Mouse (Mus musculus) myocyte (in vitro differentiated cells): ENCODE measurements at regions not wholly inside any gene's neighbourhood (a gene's known extent, or its start where the extent isn't known, plus 50 kb on each side); places are given as distances from the start of the nearest gene placed in this dataset.
A peak's percentile ranks its signal among the peaks of the same experiment; 100 is the strongest.

Experiments used
- H3K27me3 ChIP-seq: one replicate; pipeline ENCODE4 v1.6.1; 2011; ENCODE audit not compliant: control insufficient read depth, insufficient read depth, insufficient read length
- H3K36me3 ChIP-seq: one replicate; pipeline ENCODE4 v1.6.1; 2011; ENCODE audit not compliant: control insufficient read depth, insufficient read depth
- H3K4me2 ChIP-seq: one replicate; pipeline ENCODE4 v1.6.1; 2011; ENCODE audit warnings: low read depth, control low read depth
- H3K4me3 ChIP-seq: one replicate; pipeline ENCODE4 v1.5.1; 2011; ENCODE audit warnings: mild to moderate bottlenecking, control low read depth, moderate library complexity
- H3K79me2 ChIP-seq: one replicate; pipeline ENCODE4 v1.6.1; 2011; ENCODE audit not compliant: control insufficient read depth, insufficient read depth
- H3ac ChIP-seq: one replicate; pipeline ENCODE4 v1.6.1; 2011; ENCODE audit not compliant: control insufficient read depth, insufficient read length
- CEBPB ChIP-seq: IDR thresholded peaks from 2 replicates; pipeline ENCODE4 v1.6.1; 2011; ENCODE audit warnings: mild to moderate bottlenecking, moderate library complexity; ENCODE audit not compliant: poor library complexity, insufficient read depth, severe bottlenecking
- E2F4 ChIP-seq: IDR thresholded peaks from one replicate; pipeline ENCODE4 v1.6.1; 2011; ENCODE audit warnings: mild to moderate bottlenecking, control low read depth, moderate library complexity; ENCODE audit not compliant: insufficient read depth
- MAX ChIP-seq: IDR thresholded peaks from one replicate; pipeline ENCODE4 v1.6.1; 2011; ENCODE audit warnings: low read depth, mild to moderate bottlenecking, control low read depth
- MYOD1 ChIP-seq, 3 experiments: IDR thresholded peaks; one replicate each; pipeline ENCODE4 v1.6.1; 2011; ENCODE audit warnings: control low read depth in 2 of 3, low read depth in 2 of 3, mild to moderate bottlenecking in 2 of 3, moderate library complexity in 1 of 3; ENCODE audit not compliant: insufficient read length in 2 of 3, control insufficient read depth in 1 of 3
- MYOG ChIP-seq, 3 experiments: IDR thresholded peaks; one replicate each; pipeline ENCODE4 v1.6.1; 2011; ENCODE audit warnings: control low read depth in 2 of 3, low read depth in 2 of 3, mild to moderate bottlenecking in 2 of 3; ENCODE audit not compliant: insufficient read length in 2 of 3, control insufficient read depth in 1 of 3, insufficient read depth in 1 of 3
- POLR2A ChIP-seq: IDR thresholded peaks from one replicate; pipeline ENCODE4 v1.6.1; 2011; ENCODE audit warnings: low read depth, mild to moderate bottlenecking, control low read depth, moderate library complexity; ENCODE audit not compliant: insufficient read length
- POLR2AphosphoS2 ChIP-seq: IDR thresholded peaks from one replicate; pipeline ENCODE4 v1.6.1; 2011; ENCODE audit warnings: low read depth, control low read depth; ENCODE audit not compliant: insufficient read length
- REST ChIP-seq: IDR thresholded peaks from one replicate; pipeline ENCODE4 v1.6.1; 2011; ENCODE audit warnings: mild to moderate bottlenecking, control low read depth, moderate library complexity; ENCODE audit not compliant: insufficient read depth, insufficient read length
- SRF ChIP-seq: IDR thresholded peaks from one replicate; pipeline ENCODE4 v1.6.1; 2011; ENCODE audit warnings: low read depth; ENCODE audit not compliant: control insufficient read depth, insufficient read length
- TCF12 ChIP-seq: IDR thresholded peaks from one replicate; pipeline ENCODE4 v1.6.1; 2011; ENCODE audit warnings: mild to moderate bottlenecking, control low read depth; ENCODE audit not compliant: poor library complexity, insufficient read depth, severe bottlenecking
- TCF3 ChIP-seq: IDR thresholded peaks from one replicate; pipeline ENCODE4 v1.6.1; 2011; ENCODE audit warnings: low read depth, control low read depth; ENCODE audit not compliant: insufficient read length
- USF1 ChIP-seq: IDR thresholded peaks from one replicate; pipeline ENCODE4 v1.6.1; 2011; ENCODE audit warnings: low read depth, mild to moderate bottlenecking, control low read depth, moderate library complexity

DNA sequence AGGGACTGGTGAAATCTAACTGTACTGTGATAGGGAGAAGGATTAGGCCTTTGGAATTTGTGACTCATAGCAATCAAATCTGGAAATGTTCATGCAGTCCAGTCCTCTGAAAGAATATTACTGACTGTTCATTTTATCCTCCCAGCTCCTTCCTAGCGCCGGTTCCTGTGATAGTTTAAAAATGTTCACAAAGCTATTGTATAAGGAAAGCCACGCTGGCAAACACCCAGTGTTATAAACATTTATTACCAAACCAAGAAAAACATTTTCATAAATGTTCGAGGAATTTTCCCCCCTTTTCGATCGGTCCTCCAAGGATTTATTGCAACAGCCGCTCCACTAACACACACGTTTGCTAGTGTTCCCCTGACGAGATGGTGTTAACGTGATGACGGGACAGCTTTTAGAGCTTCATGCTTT, 55.9 kb upstream of the Tars start:
- no peak overlapping the region for H3K4me3 ChIP-seq
- H3K4me2 ChIP-seq: peak overlapping the region; percentile 69
- H3K27me3 ChIP-seq: no peaks in the 10 kb centered on the region
- no peaks in the 10 kb centered on the region for H3K79me2 ChIP-seq
- H3K36me3 ChIP-seq: no peaks in the 10 kb centered on the region
- H3ac ChIP-seq: no peak overlapping the region
- TF ChIP-seq CEBPB (no peak), TCF12 (no peak), E2F4 (no peak), POLR2AphosphoS2 (no peak), MAX (no peak), POLR2A (no peak), SRF (no peak), REST (no peak)

DNA sequence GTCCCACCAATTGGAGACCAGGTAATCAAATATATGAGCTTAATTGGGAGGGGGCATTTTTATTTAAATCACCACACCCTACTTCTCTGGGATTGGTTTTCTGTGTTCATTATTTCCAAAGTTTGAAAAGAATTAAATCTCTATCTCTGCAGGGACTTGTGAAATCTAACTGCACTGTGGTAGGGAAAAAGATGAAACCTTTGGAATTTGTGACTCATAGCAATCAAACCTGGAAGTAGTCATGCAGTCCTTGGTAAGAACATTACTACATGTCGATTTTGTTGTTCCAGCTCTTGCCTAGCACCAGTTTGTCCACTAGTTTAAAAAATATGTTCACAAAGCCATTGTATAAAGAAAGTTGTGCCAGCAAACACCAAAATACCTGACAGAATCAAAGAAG, 54.5 kb upstream of the Tars start:
- H3K79me2 ChIP-seq: no peaks in the 10 kb centered on the region
- H3K4me2 ChIP-seq: no peak overlapping the region
- no peak overlapping the region for H3K4me3 ChIP-seq
- no peaks in the 10 kb centered on the region for H3K36me3 ChIP-seq
- no peaks in the 10 kb centered on the region for H3K27me3 ChIP-seq
- TF ChIP-seq E2F4 (no peak), CEBPB (0 out of 2 replicates have a peak, but pooled peaks have one; percentile 46)
- H3ac ChIP-seq: no peak overlapping the region

DNA sequence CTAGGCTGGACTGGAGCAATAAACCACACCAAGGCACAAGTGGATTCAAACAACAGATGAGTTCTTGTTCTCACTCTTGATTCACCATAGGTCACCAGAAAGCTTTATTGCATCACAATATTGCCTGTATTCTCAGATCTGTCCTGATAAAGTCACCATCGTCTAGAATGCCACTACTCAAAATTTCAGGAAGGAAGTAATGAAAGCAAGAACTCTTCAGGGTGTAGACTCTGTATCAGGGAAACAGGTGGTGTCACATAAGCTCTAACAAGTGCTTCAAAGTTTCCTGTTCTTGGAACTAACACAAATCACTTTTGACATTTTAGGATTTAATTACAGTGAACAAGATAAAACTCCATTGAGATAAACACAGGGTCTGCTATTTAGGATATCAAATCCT, 52.2 kb upstream of the Tars start:
- Histone ChIP-seq H3ac (no peak overlapping the region), H3K27me3 (no peaks in the 10 kb centered on the region), H3K36me3 (no peaks in the 10 kb centered on the region), H3K4me3 (no peak overlapping the region), H3K79me2 (no peaks in the 10 kb centered on the region), H3K4me2 (no peak overlapping the region)
- TF ChIP-seq REST: no peak
- no peak for TF ChIP-seq MAX
- no peak for TF ChIP-seq MYOD1 (IDR thresholded peaks at IDR 0.05; ENCODE audit: control insufficient read depth in 1 of 3, insufficient read length in 2 of 3, low read depth in 2 of 3)
- TF ChIP-seq TCF3: no peak
- no peak for TF ChIP-seq MYOG (IDR thresholded peaks at IDR 0.05; ENCODE audit: control insufficient read depth in 1 of 3, insufficient read depth in 1 of 3, insufficient read length in 2 of 3, low read depth in 2 of 3)
- TF ChIP-seq POLR2AphosphoS2: no peak
- TF ChIP-seq CEBPB: no peak
- no peak for TF ChIP-seq E2F4
- TF ChIP-seq USF1: no peak
- no peak for TF ChIP-seq POLR2A
- no peak for TF ChIP-seq SRF
- no peak for TF ChIP-seq TCF12
